Mouse (Mus musculus) 3134 (cell line): ENCODE data around the gene Ddx20.
A peak's percentile ranks its signal among the peaks of the same experiment; 100 is the strongest.

ENCODE experiments used
- DNase-seq: peaks from one replicate; pipeline ENCODE4 v3.0.0-alpha.2; 2011; ENCODE audit warnings: low spot score; ENCODE audit not compliant: insufficient read length; ENCODE audit errors: extremely low read depth

The Ddx20 gene

GRCm38 (mm10) chr3:105687324-105688060 lies at the start of gene Ddx20:
TSS of gene Ddx20 (minus strand) at chr3:105687574.
- peak; percentile 93 for DNase-seq

GRCm38 (mm10) chr3:105737070-105737469 lies 49.7 kb upstream of the Ddx20 start:
- no peak for DNase-seq

- DNase-seq = no peak
Observed at GRCm38 (mm10) chr3:105736148-105736547, 48.8 kb upstream of the Ddx20 start.

DNA sequence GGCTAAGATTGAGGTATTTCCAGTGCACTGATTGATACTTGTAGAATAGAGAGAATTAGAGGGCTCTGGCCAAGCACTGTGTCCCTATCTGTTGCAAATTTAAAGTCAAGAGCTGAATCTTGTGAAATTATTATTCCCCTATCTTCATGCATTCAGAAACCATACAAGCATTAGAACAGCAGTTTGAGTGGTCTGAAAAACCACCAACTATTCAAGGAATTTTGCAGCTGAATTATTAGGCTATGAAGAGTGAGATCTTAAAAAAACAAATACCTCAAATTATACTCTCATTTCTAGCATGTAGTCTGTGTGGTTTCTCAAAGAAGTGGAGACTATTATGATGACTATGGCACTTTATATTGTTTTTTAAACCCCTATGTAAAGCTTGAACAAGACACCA lies 47.9 kb upstream of the Ddx20 start:
- DNase-seq = no peak

DNA sequence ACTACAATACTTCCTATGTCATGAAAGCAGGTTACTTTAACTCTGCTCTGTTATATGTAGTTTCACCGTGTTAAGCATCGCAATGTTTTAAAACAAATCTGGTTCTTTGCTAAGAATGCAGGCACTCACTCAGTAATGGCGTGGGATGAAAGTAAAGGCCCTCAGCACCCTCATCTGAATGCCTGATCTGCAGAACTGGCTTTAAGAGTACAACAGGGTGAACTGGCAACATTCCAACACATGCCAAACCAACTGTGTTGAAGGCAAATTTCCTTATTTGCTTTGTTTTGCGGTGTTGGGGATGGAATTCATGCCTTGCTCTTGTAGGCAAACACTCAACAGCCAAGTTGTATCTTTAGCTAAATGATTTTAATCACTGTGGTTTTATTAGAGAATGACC lies 46.2 kb upstream of the Ddx20 start:
- DNase-seq = no peak

- no peak for DNase-seq
Observed at GRCm38 (mm10) chr3:105732360-105732759, 45.0 kb upstream of the Ddx20 start.

DNA sequence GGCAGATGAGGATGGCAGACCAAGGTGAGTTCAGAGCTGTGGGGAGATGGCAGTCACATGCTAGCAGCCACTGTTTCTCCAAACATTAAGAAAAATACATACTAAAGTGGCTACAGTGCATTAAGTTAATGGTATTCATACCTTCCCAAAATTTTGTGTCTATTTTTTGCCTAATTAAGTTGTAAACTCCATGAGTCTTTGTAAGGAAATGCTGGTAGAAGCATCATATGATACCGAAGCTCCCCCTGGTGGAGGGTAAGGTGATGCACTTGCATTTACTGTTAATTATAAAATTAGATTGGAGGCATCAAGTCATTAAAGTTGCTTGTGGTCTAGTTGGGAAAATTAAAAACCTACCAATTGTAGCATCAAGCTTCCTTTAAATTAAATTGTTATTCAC lies 38.7 kb upstream of the Ddx20 start:
- DNase-seq = no peak

DNA sequence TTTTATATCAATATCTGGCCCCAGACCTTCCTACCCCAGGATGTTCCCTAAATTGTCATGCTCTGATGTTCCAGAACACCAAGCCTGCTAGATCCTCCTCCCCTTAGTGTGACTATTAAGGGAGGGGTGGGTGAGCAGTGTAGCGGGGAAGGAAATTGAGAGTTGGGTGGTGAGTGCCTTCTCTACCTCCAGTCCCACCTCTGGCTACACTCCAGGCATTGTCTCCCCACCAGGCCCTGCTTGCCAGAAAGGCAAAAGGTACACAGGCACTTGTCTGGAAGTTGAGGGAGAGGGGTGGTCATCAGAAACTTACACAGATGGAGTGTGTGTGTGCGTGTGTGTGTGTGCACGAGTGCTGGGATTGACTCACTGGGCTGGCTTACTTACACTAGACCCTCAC lies 35.1 kb upstream of the Ddx20 start:
- DNase-seq = no peak

GRCm38 (mm10) chr3:105721681-105722201 lies 34.4 kb upstream of the Ddx20 start:
- no peak for DNase-seq

GRCm38 (mm10) chr3:105720514-105720913 lies 33.1 kb upstream of the Ddx20 start:
- no peak for DNase-seq

- no peak for DNase-seq
Observed at GRCm38 (mm10) chr3:105719979-105720378, 32.6 kb upstream of the Ddx20 start.

- DNase-seq = no peak
Observed at GRCm38 (mm10) chr3:105718746-105719145, 31.4 kb upstream of the Ddx20 start.

DNA sequence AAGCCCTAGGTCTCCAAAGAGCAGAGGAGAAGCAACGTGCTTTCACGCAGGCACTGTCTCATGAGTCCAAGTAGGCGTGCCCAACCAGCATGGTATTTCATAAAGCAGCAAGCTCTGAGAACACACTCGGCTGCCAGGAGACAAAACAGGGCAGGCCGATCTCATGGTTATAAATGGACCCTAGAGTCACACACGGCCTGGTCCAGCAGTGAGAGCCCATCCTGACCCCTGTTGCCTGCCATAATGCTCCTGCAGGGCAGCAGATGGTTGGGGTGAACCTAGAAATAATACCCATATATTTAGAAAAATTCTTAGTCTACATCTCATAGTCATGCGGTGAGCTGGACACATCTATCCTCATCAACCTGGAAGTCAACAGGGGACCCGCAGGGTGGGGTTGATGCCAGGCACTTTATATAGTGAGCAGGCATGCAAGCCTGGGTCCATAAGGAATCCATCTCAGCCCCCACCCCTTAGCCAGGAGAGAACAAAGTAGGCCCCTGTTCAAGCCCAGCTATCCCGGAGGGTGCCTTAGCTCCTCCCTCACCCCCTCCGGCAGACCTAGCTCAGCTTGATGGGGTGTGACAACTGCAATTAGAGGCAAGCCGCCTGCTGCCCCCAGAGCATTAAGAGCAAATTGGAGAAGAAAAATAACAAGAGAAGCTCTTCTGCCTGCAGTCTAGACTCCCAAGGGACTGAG lies 30.6 kb upstream of the Ddx20 start:
- no peak for DNase-seq

- DNase-seq = no peak
Observed at GRCm38 (mm10) chr3:105716353-105717000, 29.1 kb upstream of the Ddx20 start.

DNA sequence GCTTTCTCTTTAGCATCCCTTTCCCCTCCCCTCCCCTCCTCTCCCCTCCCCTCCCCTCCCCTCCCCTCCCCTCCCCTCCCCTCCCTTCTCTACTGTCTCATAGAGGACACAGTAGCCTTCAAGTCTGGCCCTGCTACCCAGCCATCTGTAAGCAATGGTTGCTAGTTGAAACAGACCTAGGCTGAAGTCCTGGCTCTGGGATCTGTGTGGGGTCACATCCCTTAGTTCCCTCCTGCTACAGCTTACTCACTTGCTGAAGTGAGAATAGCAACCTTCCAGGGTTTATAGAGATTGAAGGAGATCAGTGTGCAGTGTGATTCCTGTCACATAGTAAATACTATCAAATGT lies 27.4 kb upstream of the Ddx20 start:
- no peak for DNase-seq

- no peak for DNase-seq
Observed at GRCm38 (mm10) chr3:105714091-105714819, 26.9 kb upstream of the Ddx20 start.

DNA sequence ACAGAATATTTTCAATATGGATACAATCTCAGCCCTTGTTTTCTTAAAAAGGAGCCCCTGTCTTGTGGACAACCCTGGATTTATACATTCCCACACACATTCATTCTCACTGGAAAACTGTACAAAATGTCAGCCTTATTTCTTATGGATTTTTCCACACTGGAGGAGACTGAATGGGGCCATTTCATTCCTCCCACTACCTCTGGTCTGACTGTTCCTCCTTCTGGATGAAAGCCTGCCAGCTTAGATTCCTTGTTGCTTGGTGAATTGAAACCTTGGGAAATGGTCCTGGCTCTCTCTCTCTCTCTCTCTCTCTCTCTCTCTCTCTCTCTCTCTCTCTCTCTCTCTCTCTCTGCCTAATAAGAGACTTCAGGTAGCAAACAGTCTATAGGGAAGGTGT lies 25.5 kb upstream of the Ddx20 start:
- no peak for DNase-seq

DNA sequence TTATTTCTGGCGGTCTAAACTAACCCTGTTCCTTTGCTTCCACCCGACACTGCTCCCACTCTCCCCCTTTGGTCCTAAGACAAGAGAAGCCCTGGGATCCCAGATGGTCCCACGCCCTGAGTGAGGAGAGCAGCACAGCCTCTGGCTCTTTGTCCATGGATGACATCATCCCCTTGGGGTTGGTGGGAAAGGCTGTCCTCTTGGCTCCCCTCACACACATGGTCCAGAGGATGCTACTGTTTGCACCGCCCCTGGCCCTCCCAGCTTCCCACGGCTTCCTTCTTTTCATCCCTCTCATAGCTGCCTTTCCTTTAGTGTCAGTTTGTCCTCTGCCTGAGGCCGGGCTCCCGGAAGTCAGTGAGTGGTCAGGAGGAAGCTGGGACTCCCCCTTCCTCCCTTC lies 24.4 kb upstream of the Ddx20 start:
- DNase-seq = no peak

- no peak for DNase-seq
Observed at GRCm38 (mm10) chr3:105710246-105710645, 22.9 kb upstream of the Ddx20 start.

- no peak for DNase-seq
Observed at GRCm38 (mm10) chr3:105707590-105707989, 20.2 kb upstream of the Ddx20 start.
